Mouse (Mus musculus) heart, embryonic 14.5 days (tissue): Measurements from ENCODE around the gene Sec24a. TPM values are rescaled to one million over a fixed set of nuclear protein-coding genes. Genes with fewer than 3 reads are reported as not detected.
"Not testable (repeated sequence)": the region's sequence is repeated elsewhere in the genome, so short reads cannot be mapped to it uniquely, and the experiment has no call there.

Source experiments
- ATAC-seq: fragments of 200-750 bp; cut with Nextera tagmentation; 2 replicates; pipeline ENCODE4 v1.8.0; 2017; ENCODE audit warnings: low read depth, moderate TSS enrichment; ENCODE audit not compliant: insufficient number of reproducible peaks, insufficient read depth, low FRiP score
- H3K27ac ChIP-seq, 2 experiments: fragments of 200-500 bp in 1 of 2; fragments of 300-500 bp in 1 of 2; sonication (generic) in 1 of 2; replicated peaks in 1 of 2; 2 replicates each; pipeline ENCODE4 v1.5.1; 2012 to 2014; ENCODE audit warnings: low read depth in 2 of 2, low read length in 2 of 2, control low read depth in 1 of 2, mild to moderate bottlenecking in 1 of 2, mixed read lengths in 1 of 2; ENCODE audit not compliant: control insufficient read depth in 1 of 2, insufficient read depth in 1 of 2
- H3K27me3 ChIP-seq: fragments of 300-500 bp; sonication (generic); 2 replicates; pipeline ENCODE4 v1.6.1; 2014; ENCODE audit warnings: mild to moderate bottlenecking, low read length, control low read depth; ENCODE audit not compliant: control insufficient read depth, insufficient read depth
- H3K36me3 ChIP-seq: fragments of 300-500 bp; sonication (generic); 2 replicates; pipeline ENCODE4 v1.6.1; 2014; ENCODE audit warnings: mild to moderate bottlenecking, control low read depth, low read length, mixed read lengths; ENCODE audit not compliant: control insufficient read depth, insufficient read depth
- H3K4me1 ChIP-seq, 2 experiments: fragments of 200-500 bp in 1 of 2; fragments of 300-500 bp in 1 of 2; sonication (generic) in 1 of 2; 2 replicates each; pipeline ENCODE4 v1.6.1; 2012 to 2014; ENCODE audit warnings: low read length in 2 of 2, control low read depth in 1 of 2, mixed read lengths in 1 of 2; ENCODE audit not compliant: control insufficient read depth in 2 of 2, insufficient read depth in 2 of 2
- H3K4me2 ChIP-seq: fragments of 300-500 bp; sonication (generic); 2 replicates; pipeline ENCODE4 v1.6.1; 2014; ENCODE audit warnings: mild to moderate bottlenecking, low read length
- H3K4me3 ChIP-seq, 2 experiments: fragments of 200-500 bp in 1 of 2; fragments of 300-500 bp in 1 of 2; sonication (generic) in 1 of 2; 2 replicates each; pipeline ENCODE4 v1.5.1; 2012 to 2014; ENCODE audit warnings: low read length in 2 of 2, mild to moderate bottlenecking in 2 of 2, control low read depth in 1 of 2, low read depth in 1 of 2, moderate library complexity in 1 of 2; ENCODE audit not compliant: control insufficient read depth in 1 of 2, insufficient read depth in 1 of 2
- H3K9ac ChIP-seq: fragments of 300-500 bp; sonication (generic); 2 replicates; pipeline ENCODE4 v1.6.1; 2014; ENCODE audit warnings: mild to moderate bottlenecking, low read length
- H3K9me3 ChIP-seq: fragments of 300-500 bp; sonication (generic); 2 replicates; pipeline ENCODE4 v1.6.1; 2016; ENCODE audit warnings: low read length, control low read depth; ENCODE audit not compliant: control insufficient read depth
- WGBS: fragments of 180-500 bp; shearing (Covaris S2); extraction: QIAGEN DNeasy Blood & Tissue Kit; methylation state at CpG from one replicate; pipeline ENCODE4 v1.1.7; 2014; 5-methylcytosine and 5-hydroxymethylcytosine counted together
- polyA plus RNA-seq: library from polyadenylated mRNA; unstranded; fragments of >200 nt; fragmentation: Nextera tagmentation; extraction: Ambion mirVana; gene quantifications from 2 replicates; pipeline ENCODE4 v1.2.1, GENCODE M21; 2014

The Sec24a gene
- polyA plus RNA-seq, 1 experiment from 2014 or later = 12.0 TPM

GRCm38 (mm10) chr11:51664747-51665146, 98.7 kb downstream of the Sec24a start:
- 90% methylated on average over 7 of the region's 7 CpGs for WGBS
- H3K4me2 ChIP-seq, H3K27me3 ChIP-seq, H3K36me3 ChIP-seq, H3K27ac ChIP-seq, H3K4me1 ChIP-seq, H3K9me3 ChIP-seq, H3K4me3 ChIP-seq, H3K9ac ChIP-seq, ATAC-seq: not testable (repeated sequence)

DNA sequence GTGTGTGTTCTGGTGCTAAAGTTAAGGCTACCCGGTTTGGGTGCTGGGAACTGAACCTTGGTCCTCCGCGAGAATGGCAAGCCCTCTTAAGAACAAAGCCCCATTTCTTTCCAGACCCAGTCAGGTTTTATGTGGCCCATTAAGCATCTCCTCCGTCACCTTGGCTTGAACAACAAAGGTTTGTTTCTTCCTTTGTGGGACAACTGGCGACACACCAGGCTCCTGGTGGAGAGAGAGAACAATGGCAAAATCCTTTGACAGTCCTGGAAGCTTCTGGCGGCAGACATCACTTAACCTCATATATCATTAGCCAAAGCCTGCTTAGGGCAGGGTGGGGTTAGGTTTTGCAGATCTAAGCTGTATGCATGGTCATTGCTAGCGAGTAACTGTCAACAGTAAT, 100.8 kb downstream of the Sec24a start:
- Histone ChIP-seq H3K4me1 (peaks cover 3 to 10% of the 10 kb centered on the region in 2 experiments; a peak in 3 of 4 replicates), H3K9me3 (no peaks in the 10 kb centered on the region), H3K9ac (no peak overlapping the region), H3K27me3 (no peaks in the 10 kb centered on the region), H3K4me3 (no peak overlapping the region), H3K4me2 (no peak overlapping the region), H3K36me3 (no peaks in the 10 kb centered on the region), H3K27ac (no peak overlapping the region)
- WGBS = 84% methylated on average over 7 of the region's 7 CpGs
- ATAC-seq = no peak

GRCm38 (mm10) chr11:51661867-51662365, 101.5 kb downstream of the Sec24a start:
- Histone ChIP-seq H3K4me3 (no peak overlapping the region), H3K27me3 (no peaks in the 10 kb centered on the region), H3K27ac (no peak overlapping the region), H3K9ac (no peak overlapping the region), H3K4me2 (no peak overlapping the region), H3K4me1 (peaks cover 3 to 10% of the 10 kb centered on the region in 2 experiments; a peak in 3 of 4 replicates), H3K9me3 (no peaks in the 10 kb centered on the region), H3K36me3 (no peaks in the 10 kb centered on the region)
- 83% methylated on average over 16 of the region's 16 CpGs for WGBS
- ATAC-seq = no peak

DNA sequence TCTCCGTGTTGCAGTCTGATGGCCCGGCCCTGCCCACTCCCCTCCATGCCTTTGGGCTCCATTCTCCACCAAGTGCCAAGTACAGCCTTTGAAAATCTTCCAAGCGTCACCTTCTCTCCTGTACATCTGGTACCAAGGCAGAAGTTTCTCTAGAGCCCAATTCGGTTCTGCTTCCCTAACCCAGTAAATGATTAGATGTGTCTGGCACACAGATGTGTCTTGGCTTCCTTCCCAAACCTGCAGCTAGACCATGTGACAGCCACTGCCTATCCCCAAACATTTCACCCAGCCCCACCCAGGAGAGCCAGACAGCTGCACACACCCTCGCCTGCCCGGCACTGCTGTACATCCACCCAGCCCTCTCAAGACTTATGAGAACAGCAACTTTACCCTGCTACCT, 104.7 kb downstream of the Sec24a start:
- Histone ChIP-seq H3K4me2 (no peak overlapping the region), H3K4me3 (no peak overlapping the region), H3K9ac (no peak overlapping the region), H3K27me3 (no peaks in the 10 kb centered on the region), H3K4me1 (peaks cover 5 to 10% of the 10 kb centered on the region in 2 experiments; a peak in 3 of 4 replicates), H3K9me3 (no peaks in the 10 kb centered on the region), H3K36me3 (no peaks in the 10 kb centered on the region), H3K27ac (no peak overlapping the region)
- no peak for ATAC-seq
- WGBS = 58% methylated on average over 6 of the region's 6 CpGs

- Histone ChIP-seq H3K9ac (no peak overlapping the region), H3K4me2 (no peak overlapping the region), H3K36me3 (no peaks in the 10 kb centered on the region), H3K4me1 (peaks cover 5 to 10% of the 10 kb centered on the region in 2 experiments; a peak in 3 of 4 replicates), H3K27me3 (no peaks in the 10 kb centered on the region), H3K4me3 (no peak overlapping the region), H3K9me3 (no peaks in the 10 kb centered on the region), H3K27ac (no peak overlapping the region)
- no peak for ATAC-seq
- WGBS = 54% methylated on average over 6 of the region's 7 CpGs
These were observed 105.1 kb downstream of the Sec24a start for GRCm38 (mm10) chr11:51658291-51658690.

DNA sequence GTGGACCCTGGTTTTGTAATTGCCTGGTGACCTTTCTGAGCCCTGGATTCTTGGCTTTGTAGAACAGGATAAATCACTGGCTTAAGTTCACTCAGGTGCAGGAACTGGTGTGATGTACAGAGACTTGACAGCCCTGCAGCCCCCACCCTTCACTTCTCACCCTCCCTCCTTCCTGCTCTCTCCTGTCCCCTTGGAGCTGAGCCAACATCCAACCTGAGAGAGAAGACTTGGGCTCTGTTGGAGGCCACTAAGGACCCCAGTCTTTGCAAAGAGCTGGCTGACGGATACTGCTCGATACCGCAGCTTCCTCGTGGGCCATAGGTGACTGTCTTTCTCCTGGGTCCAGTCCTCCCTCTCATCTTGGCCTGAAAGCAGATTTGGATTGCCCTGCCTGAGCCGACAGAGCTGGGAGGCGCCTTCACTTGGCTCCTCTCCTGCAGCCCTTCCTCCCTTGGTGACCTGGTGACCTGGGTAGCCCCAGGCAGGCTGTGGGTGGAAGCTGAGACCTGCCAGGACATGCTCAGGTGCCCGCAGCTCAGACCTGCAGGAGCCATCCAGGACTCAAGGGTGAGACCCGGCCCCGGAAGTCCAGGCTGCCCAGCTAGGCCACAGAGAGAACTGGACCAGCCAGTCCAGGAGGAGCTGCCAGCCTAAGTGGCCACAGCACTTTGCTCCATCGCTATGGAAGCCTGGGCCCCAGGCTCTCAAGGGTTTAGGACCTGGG, 106.5 kb downstream of the Sec24a start:
- no peaks in the 10 kb centered on the region for H3K9me3 ChIP-seq
- no peak for ATAC-seq
- no peak overlapping the region for H3K4me3 ChIP-seq
- WGBS = 81% methylated on average over 10 of the region's 10 CpGs
- no peaks in the 10 kb centered on the region for H3K36me3 ChIP-seq
- peaks cover 5 to 10% of the 10 kb centered on the region in 2 experiments; a peak in 3 of 4 replicates for H3K4me1 ChIP-seq
- no peak overlapping the region for H3K27ac ChIP-seq
- no peaks in the 10 kb centered on the region for H3K27me3 ChIP-seq
- no peak overlapping the region for H3K4me2 ChIP-seq
- no peak overlapping the region; the same call in 1 of the 2 replicates for H3K9ac ChIP-seq

GRCm38 (mm10) chr11:51654891-51655290, 108.5 kb downstream of the Sec24a start:
- no peak for ATAC-seq
- WGBS = 92% methylated on average over 3 of the region's 3 CpGs
- Histone ChIP-seq H3K9ac (no peak overlapping the region), H3K27ac (no peak overlapping the region), H3K27me3 (no peaks in the 10 kb centered on the region), H3K4me1 (peaks cover 12 to 15% of the 10 kb centered on the region in 2 experiments; a peak in 3 of 4 replicates), H3K4me3 (no peak overlapping the region), H3K4me2 (no peak overlapping the region), H3K36me3 (no peaks in the 10 kb centered on the region), H3K9me3 (no peaks in the 10 kb centered on the region)
